In genomic region chr6:30883491-30883890, GRCm38 (mm10) we compare ENCODE assay signal across 8 mouse cellular contexts. TPM values are rescaled to one million over a fixed set of nuclear protein-coding genes. Genes with fewer than 3 reads are reported as not detected.
A peak's percentile ranks its signal among the peaks of the same experiment; 100 is the strongest.
DNase-seq lines count a peak whose midpoint lies in the region.
"Had no signal": no experiment of that assay in that cellular context is flagged by ENCODE, and none has a peak within 500 bp of the region (broad histone marks: within the 10 kb centered on the region; RNA-seq: fewer than 3 reads in every experiment).

No protein-coding gene starts in this region.

- peak; percentile 22 for DNase-seq in layer of hippocampus, adult 9-11 months
- DNase-seq in layer of hippocampus, postnatal 25 days (ENCODE audit: extremely low spot score in 1 of 2, low spot score in 1 of 2) = no peak
- peak; percentile 69 for DNase-seq in cerebellum, adult 11-12 months
- DNase-seq in cerebellum, postnatal 36 days = peak; percentile 57 to 58
- peak; percentile 74 for DNase-seq in lung, postnatal 25 days (ENCODE audit: low spot score)
- no peak for DNase-seq in embryo, embryonic 11 days
- no peak for DNase-seq in frontal cortex, postnatal 10 days (ENCODE audit: low spot score in 2 of 2)

RNA-seq across cellular contexts. Expression of gene Copg2, which starts 13.1 kb away (rescaled TPM):
- total RNA-seq in layer of hippocampus, postnatal 25 days (2021) = 10 to 100 TPM; 82.0 to 82.5 TPM

RNA-seq across cellular contexts. Expression of gene Tsga13, which starts 31.9 kb away (rescaled TPM):
- total RNA-seq in layer of hippocampus, postnatal 25 days (2021) = not detected
- total RNA-seq: G1E had no signal

Comparison
In these comparisons a context has a peak if more than half of its experiments do, and no peak if none do; other contexts are left out.
1. DNase-seq: peak in layer of hippocampus, adult 9-11 months (single experiment), cerebellum, adult 11-12 months (single experiment), cerebellum, postnatal 36 days (2 of 2) and lung, postnatal 25 days (single experiment); none in layer of hippocampus, postnatal 25 days (0 of 2), embryo, embryonic 11 days (single experiment) and frontal cortex, postnatal 10 days (0 of 2).